Comparison of ENCODE assay signal across 24 mouse cellular contexts in genomic region chr5:75824660-75825059, GRCm38 (mm10).
"Had no signal": no experiment of that assay in that cellular context is flagged by ENCODE, and none has a peak within 500 bp of the region (broad histone marks: within the 10 kb centered on the region; RNA-seq: fewer than 3 reads in every experiment).

No protein-coding gene starts in this region.

- H3K4me2 ChIP-seq: hindbrain, embryonic 13.5 days; hindbrain, embryonic 15.5 days; kidney, embryonic 15.5 days; limb, embryonic 13.5 days; limb, embryonic 15.5 days; liver, embryonic 12.5 days had no signal

- H3K4me1 ChIP-seq: hindbrain, embryonic 15.5 days; limb, embryonic 13.5 days; limb, embryonic 15.5 days had no signal

- H3K27me3 ChIP-seq: hindbrain, embryonic 13.5 days; hindbrain, embryonic 15.5 days; kidney, embryonic 15.5 days; limb, embryonic 13.5 days; limb, embryonic 15.5 days; liver, embryonic 12.5 days had no signal

- H3K36me3 ChIP-seq: hindbrain, embryonic 13.5 days; hindbrain, embryonic 15.5 days; kidney, embryonic 15.5 days; limb, embryonic 13.5 days; limb, embryonic 15.5 days; liver, embryonic 12.5 days had no signal

- H3K9me3 ChIP-seq: hindbrain, embryonic 13.5 days; hindbrain, embryonic 15.5 days; kidney, embryonic 15.5 days; limb, embryonic 13.5 days; limb, embryonic 15.5 days; liver, embryonic 12.5 days had no signal

- H3K4me3 ChIP-seq: gastrocnemius, adult 2 months; hindbrain, embryonic 13.5 days; hindbrain, embryonic 15.5 days; kidney, embryonic 15.5 days; limb, embryonic 13.5 days; limb, embryonic 15.5 days; liver, embryonic 12.5 days had no signal

- ATAC-seq: hindbrain, postnatal 0 days; intestine, embryonic 16.5 days; liver, embryonic 12.5 days had no signal

- DNase-seq: gastrocnemius, adult 2 months; gastrocnemius, postnatal 10 days; gastrocnemius, postnatal 25 days; heart, adult 18-20 months; heart, postnatal 10 days; heart, postnatal 36 days; kidney, adult 11 months; kidney, adult 2 months; kidney, adult 9 months; kidney, postnatal 14 days; kidney, postnatal 36 days; layer of hippocampus, adult 9-11 months; layer of hippocampus, postnatal 36 days; left cerebral cortex, postnatal 4 days had no signal

- H3K9ac ChIP-seq: hindbrain, embryonic 13.5 days; hindbrain, embryonic 15.5 days; kidney, embryonic 15.5 days; limb, embryonic 13.5 days; limb, embryonic 15.5 days; liver, embryonic 12.5 days; liver, embryonic 14.5 days had no signal

- H3K27ac ChIP-seq: gastrocnemius, adult 2 months; hindbrain, embryonic 13.5 days; hindbrain, embryonic 15.5 days; hindbrain, postnatal 0 days; kidney, embryonic 15.5 days; kidney, postnatal 0 days; limb, embryonic 13.5 days; limb, embryonic 15.5 days; liver, embryonic 12.5 days; liver, embryonic 14.5 days had no signal
